In the genomic region with DNA sequence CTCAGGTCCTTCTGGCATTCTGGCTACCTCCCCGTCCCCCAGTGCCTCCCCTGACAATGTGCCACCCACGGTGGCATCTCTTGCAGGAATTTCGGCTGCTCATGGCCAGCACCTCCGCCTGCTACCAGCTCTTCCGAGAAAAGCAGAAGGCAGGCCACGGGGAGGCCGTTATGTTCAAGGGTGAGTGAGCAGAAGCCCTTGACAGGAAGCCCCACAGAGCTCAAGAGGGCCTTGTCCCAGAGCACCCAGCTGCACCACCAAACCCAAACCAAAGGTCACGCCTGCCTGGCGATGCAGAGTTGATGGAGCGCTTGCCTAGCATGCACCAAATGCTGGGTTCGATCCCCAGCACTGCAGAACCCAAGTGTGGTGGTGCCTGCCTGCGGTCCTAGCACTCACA, we compare ENCODE assay signal across 12 mouse cellular contexts. TPM values are rescaled to one million over a fixed set of nuclear protein-coding genes. Genes with fewer than 3 reads are reported as not detected.
DNase-seq lines count a peak whose midpoint lies in the region; ATAC-seq and TF ChIP-seq lines count a peak whose summit lies in the region.
"Had no signal": no experiment of that assay in that cellular context is flagged by ENCODE, and none has a peak within 500 bp of the region (broad histone marks: within the 10 kb centered on the region; RNA-seq: fewer than 3 reads in every experiment).

No protein-coding gene starts in this region.

- no peaks in the 10 kb centered on the region for H3K36me3 ChIP-seq in liver, embryonic 13.5 days
- H3K36me3 ChIP-seq: embryonic facial prominence, embryonic 10.5 days; hindbrain, embryonic 10.5 days had no signal

- no peak for ATAC-seq in liver, embryonic 13.5 days (ENCODE audit: low read depth)
- peak; percentile 78 for ATAC-seq in neutrophil, adult 5-6 weeks (ENCODE audit: extremely low read depth, insufficient number of reproducible peaks, low FRiP score, poor library complexity, severe bottlenecking)
- ATAC-seq: intestine, postnatal 0 days had no signal

- WGBS in liver, embryonic 13.5 days (ENCODE audit: insufficient replicate concordance): 60% methylated on average over 12 of the region's 12 CpGs

- no peaks in the 10 kb centered on the region for H3K9me3 ChIP-seq in liver, embryonic 13.5 days (replicated peaks)
- H3K9me3 ChIP-seq: embryonic facial prominence, embryonic 10.5 days had no signal

- H3K27me3 ChIP-seq in liver, embryonic 13.5 days: no peaks in the 10 kb centered on the region

- no peak for TF ChIP-seq POLR2A in bone marrow macrophage, adult 2 months (IDR thresholded peaks at IDR 0.05; ENCODE audit: borderline replicate concordance, low read depth, low read length)

- DNase-seq in liver, embryonic 13.5 days: no peak
- DNase-seq in liver: no peak
- DNase-seq in thymus, postnatal 25 days: peak; percentile 75
- DNase-seq in right cerebral cortex, postnatal 10 days (ENCODE audit: low spot score in 2 of 2): no peak
- DNase-seq in urinary bladder, postnatal 10 days (ENCODE audit: low spot score): no peak
- DNase-seq in adrenal gland, adult 2 months: no peak
- DNase-seq: cerebellum, adult 8-10 months had no signal

- no peak for TF ChIP-seq CTCF in bone marrow macrophage, adult 2 months (IDR thresholded peaks at IDR 0.05; ENCODE audit: low read depth, low read length)

- H3K4me1 ChIP-seq in liver, embryonic 13.5 days (replicated peaks): 0 out of 2 replicates have a peak, but pooled peaks cover 8% of the 10 kb centered on the region
- H3K4me1 ChIP-seq in bone marrow macrophage, adult 2 months (ENCODE audit: control insufficient read depth, insufficient read depth, low read length): peaks cover 26% of the 10 kb centered on the region
- H3K4me1 ChIP-seq: hindbrain, embryonic 10.5 days had no signal

- H3K9ac ChIP-seq in liver, embryonic 13.5 days: no peak overlapping the region

- no peak overlapping the region for H3K4me2 ChIP-seq in liver, embryonic 13.5 days

- H3K27ac ChIP-seq in liver, embryonic 13.5 days: peak overlapping the region; percentile 11; the same call in 1 of the 2 replicates
- H3K27ac ChIP-seq in bone marrow macrophage, adult 2 months (ENCODE audit: insufficient read depth, low read depth, low read length): peak overlapping the region; percentile 81
- H3K27ac ChIP-seq: embryonic facial prominence, embryonic 10.5 days; hindbrain, embryonic 10.5 days had no signal

- H3K4me3 ChIP-seq in liver, embryonic 13.5 days (replicated peaks): no peak overlapping the region
- no peak overlapping the region for H3K4me3 ChIP-seq in bone marrow macrophage, adult 2 months (ENCODE audit: insufficient read depth, low read length)
- H3K4me3 ChIP-seq: embryonic facial prominence, embryonic 10.5 days; hindbrain, embryonic 10.5 days had no signal

RNA-seq across cellular contexts. Expression of gene Sdhb, which starts 16.6 kb away (rescaled TPM):
- polyA plus RNA-seq in liver, embryonic 13.5 days (2015; fragmentation: Nextera tagmentation; extraction: Ambion mirVana): 242 TPM in 2 replicates
- polyA plus RNA-seq in bone marrow macrophage, adult 2 months (2012; ENCODE audit: insufficient read depth, insufficient read length, missing spikeins): 145 and 163 TPM in 2 replicates
- total RNA-seq in neutrophil, adult 5-6 weeks (2017): 71.8 and 72.5 TPM in 2 replicates
- 100 to 1,000 TPM; 462 to 500 TPM for total RNA-seq in adrenal gland, adult 2 months (2021)
- polyA plus RNA-seq in adrenal gland, adult 2 months (2012; rRNA removed): 334 and 363 TPM in 2 replicates

RNA-seq across cellular contexts. Expression of gene Padi2, which starts 38.2 kb away (rescaled TPM):
- 1.9 and 2.4 TPM in 2 replicates for polyA plus RNA-seq in liver, embryonic 13.5 days (2015; fragmentation: Nextera tagmentation; extraction: Ambion mirVana)
- polyA plus RNA-seq in bone marrow macrophage, adult 2 months (2012; ENCODE audit: insufficient read depth, insufficient read length, missing spikeins): 11.0 and 12.2 TPM in 2 replicates
- total RNA-seq in neutrophil, adult 5-6 weeks (2017): 8.4 and 9.3 TPM in 2 replicates
- 10 to 100 TPM in 1 of 2 experiments, 1 to 10 TPM in 1; 1.7 to 13.8 TPM for total RNA-seq in adrenal gland, adult 2 months (2021)
- polyA plus RNA-seq in adrenal gland, adult 2 months (2012; rRNA removed): 7.7 and 10.5 TPM in 2 replicates

RNA-seq across cellular contexts. Expression of gene Atp13a2, which starts 42.3 kb away (rescaled TPM):
- polyA plus RNA-seq in liver, embryonic 13.5 days (2015; fragmentation: Nextera tagmentation; extraction: Ambion mirVana): 15.6 and 16.1 TPM in 2 replicates
- 203 and 230 TPM in 2 replicates for polyA plus RNA-seq in bone marrow macrophage, adult 2 months (2012; ENCODE audit: insufficient read depth, insufficient read length, missing spikeins)
- 47.8 TPM in 2 replicates for total RNA-seq in neutrophil, adult 5-6 weeks (2017)
- 10 to 100 TPM; 31.8 to 37.1 TPM for total RNA-seq in adrenal gland, adult 2 months (2021)
- polyA plus RNA-seq in adrenal gland, adult 2 months (2012; rRNA removed): 183 and 226 TPM in 2 replicates

Comparison
In these comparisons a context has a peak if more than half of its experiments do, and no peak if none do; other contexts are left out.
1. RNA of gene Atp13a2, which starts 42.3 kb away (polyA plus RNA-seq): 203 to 230 TPM in bone marrow macrophage, adult 2 months and 183 to 226 TPM in adrenal gland, adult 2 months; 15.6 to 16.1 TPM in liver, embryonic 13.5 days; every median in the first group is over 10 times any median in the second.